Comparison of ENCODE assay signal across 8 mouse cellular contexts in genomic region chr14:47474571-47475254, GRCm38 (mm10). TPM values are rescaled to one million over a fixed set of nuclear protein-coding genes. Genes with fewer than 3 reads are reported as not detected.
DNase-seq lines count a peak whose midpoint lies in the region; ATAC-seq lines count a peak whose summit lies in the region.

No protein-coding gene starts in this region.

- H3K9ac ChIP-seq in embryonic facial prominence, embryonic 14.5 days (ENCODE audit: low read depth, low read length): peak overlapping the region; percentile 25; the same call in 1 of the 2 replicates
- H3K9ac ChIP-seq in lung, embryonic 16.5 days (ENCODE audit: low read length): peak overlapping the region; percentile 1; the same call in 1 of the 2 replicates
- no peak overlapping the region for H3K9ac ChIP-seq in midbrain, embryonic 15.5 days

- 0 out of 2 replicates have a peak, but pooled peaks cover 3% of the 10 kb centered on the region for H3K4me1 ChIP-seq in embryonic facial prominence, embryonic 14.5 days (ENCODE audit: control insufficient read depth, insufficient read depth, low read length)
- peaks cover 14% of the 10 kb centered on the region for H3K4me1 ChIP-seq in lung, embryonic 16.5 days (replicated peaks; ENCODE audit: control insufficient read depth, insufficient read depth, low read length)
- H3K4me1 ChIP-seq in midbrain, embryonic 15.5 days: peaks cover 17% of the 10 kb centered on the region

- 89% methylated on average over 8 of the region's 8 CpGs for WGBS in embryonic facial prominence, embryonic 14.5 days
- WGBS in lung, embryonic 16.5 days: 69% methylated on average over 8 of the region's 8 CpGs
- WGBS in midbrain, embryonic 15.5 days: 88% methylated on average over 8 of the region's 8 CpGs

- ATAC-seq in embryonic facial prominence, embryonic 14.5 days (ENCODE audit: low read depth): no peak
- no peak for ATAC-seq in lung, embryonic 16.5 days (ENCODE audit: low read depth)
- no peak for ATAC-seq in midbrain, embryonic 15.5 days (replicated peaks)

- H3K36me3 ChIP-seq in embryonic facial prominence, embryonic 14.5 days (ENCODE audit: control insufficient read depth, insufficient read depth, low read length): no peaks in the 10 kb centered on the region
- H3K36me3 ChIP-seq in lung, embryonic 16.5 days (ENCODE audit: control insufficient read depth, insufficient read depth, low read length): no peaks in the 10 kb centered on the region
- H3K36me3 ChIP-seq in midbrain, embryonic 15.5 days (replicated peaks): no peaks in the 10 kb centered on the region

- H3K27ac ChIP-seq in embryonic facial prominence, embryonic 14.5 days (replicated peaks; ENCODE audit: low read depth, low read length): no peak overlapping the region
- H3K27ac ChIP-seq in lung, embryonic 16.5 days (ENCODE audit: low read length): no peak overlapping the region
- no peak overlapping the region for H3K27ac ChIP-seq in midbrain, embryonic 15.5 days

- no peaks in the 10 kb centered on the region for H3K27me3 ChIP-seq in embryonic facial prominence, embryonic 14.5 days (replicated peaks; ENCODE audit: control insufficient read depth, insufficient read depth, low read length)
- H3K27me3 ChIP-seq in lung, embryonic 16.5 days (ENCODE audit: control insufficient read depth, insufficient read depth, low read depth, low read length): no peaks in the 10 kb centered on the region
- no peaks in the 10 kb centered on the region for H3K27me3 ChIP-seq in midbrain, embryonic 15.5 days (replicated peaks)

- no peak overlapping the region for H3K4me3 ChIP-seq in embryonic facial prominence, embryonic 14.5 days (ENCODE audit: low read depth, low read length)
- no peak overlapping the region for H3K4me3 ChIP-seq in lung, embryonic 16.5 days (ENCODE audit: low read length)
- H3K4me3 ChIP-seq in midbrain, embryonic 15.5 days: no peak overlapping the region

- no peaks in the 10 kb centered on the region for H3K9me3 ChIP-seq in embryonic facial prominence, embryonic 14.5 days (ENCODE audit: control insufficient read depth, low read length)
- no peaks in the 10 kb centered on the region for H3K9me3 ChIP-seq in lung, embryonic 16.5 days (ENCODE audit: control insufficient read depth, low read length)
- no peaks in the 10 kb centered on the region for H3K9me3 ChIP-seq in midbrain, embryonic 15.5 days

- peak; percentile 11 for DNase-seq in adrenal gland, postnatal 14 days
- no peak for DNase-seq in adrenal gland, adult 2 months
- peak; percentile 22 to 68 for DNase-seq in left cerebral cortex, adult 8-10 months (ENCODE audit: low spot score in 2 of 2)
- no peak for DNase-seq in left cerebral cortex, adult 11 months (ENCODE audit: low spot score)
- DNase-seq in embryonic facial prominence, embryonic 14.5 days (ENCODE audit: low spot score): peak; percentile 26
- DNase-seq in natural killer cell, adult 2 months (ENCODE audit: low spot score in 2 of 2): no peak

- H3K4me2 ChIP-seq in embryonic facial prominence, embryonic 14.5 days (ENCODE audit: low read depth, low read length): no peak overlapping the region
- H3K4me2 ChIP-seq in lung, embryonic 16.5 days (ENCODE audit: low read depth, low read length): no peak overlapping the region; the same call in 1 of the 2 replicates
- H3K4me2 ChIP-seq in midbrain, embryonic 15.5 days: no peak overlapping the region

RNA-seq across cellular contexts. Expression of gene Fbxo34, which starts 24.5 kb away (rescaled TPM):
- total RNA-seq in adrenal gland, postnatal 14 days (2021): 21.3 and 27.8 TPM in 2 replicates
- 10 to 100 TPM; 18.2 to 37.0 TPM for total RNA-seq in adrenal gland, adult 2 months (2021)
- polyA plus RNA-seq in adrenal gland, adult 2 months (2012; rRNA removed): 13.1 and 15.8 TPM in 2 replicates
- 100 to 1,000 TPM in 1 of 4 experiments, 10 to 100 TPM in 3; 80.4 to 102 (median 92.3) TPM for total RNA-seq in left cerebral cortex, adult 8-10 months (2022)
- 23.5 and 24.4 TPM in 2 replicates for polyA plus RNA-seq in embryonic facial prominence, embryonic 14.5 days (2014; fragmentation: Nextera tagmentation; extraction: Ambion mirVana)
- 21.3 and 22.3 TPM in 2 replicates for polyA plus RNA-seq in lung, embryonic 16.5 days (2015; fragmentation: Nextera tagmentation; extraction: Ambion mirVana)
- 31.9 and 36.0 TPM in 2 replicates for polyA plus RNA-seq in midbrain, embryonic 15.5 days (2015; fragmentation: Nextera tagmentation; extraction: Ambion mirVana)

RNA-seq across cellular contexts. Expression of gene Dlgap5, which starts 56.5 kb away (rescaled TPM):
- total RNA-seq in adrenal gland, postnatal 14 days (2021): 8.3 and 11.4 TPM in 2 replicates
- total RNA-seq in adrenal gland, adult 2 months (2021): 1 to 10 TPM; 1.1 to 1.4 TPM
- polyA plus RNA-seq in adrenal gland, adult 2 months (2012; rRNA removed): 0.23 and 0.27 TPM in 2 replicates
- total RNA-seq in left cerebral cortex, adult 8-10 months (2022): 1 to 10 TPM in 1 of 4 experiments, under 1 TPM in 3; 0.34 to 1.2 (median 0.42) TPM
- 25.5 and 35.1 TPM in 2 replicates for polyA plus RNA-seq in embryonic facial prominence, embryonic 14.5 days (2014; fragmentation: Nextera tagmentation; extraction: Ambion mirVana)
- polyA plus RNA-seq in lung, embryonic 16.5 days (2015; fragmentation: Nextera tagmentation; extraction: Ambion mirVana): 44.2 and 49.7 TPM in 2 replicates
- 6.8 and 7.8 TPM in 2 replicates for polyA plus RNA-seq in midbrain, embryonic 15.5 days (2015; fragmentation: Nextera tagmentation; extraction: Ambion mirVana)

Comparison
In these comparisons a context has a peak if more than half of its experiments do, and no peak if none do; other contexts are left out.
1. DNase-seq: peak in adrenal gland, postnatal 14 days (single experiment), left cerebral cortex, adult 8-10 months (2 of 2) and embryonic facial prominence, embryonic 14.5 days (single experiment); none in adrenal gland, adult 2 months (single experiment), left cerebral cortex, adult 11 months (single experiment) and natural killer cell, adult 2 months (0 of 2).